Mouse (Mus musculus): ENCODE data around the gene Osbp2. TPM values are rescaled to one million over a fixed set of nuclear protein-coding genes. Genes with fewer than 3 reads are reported as not detected.

Gene Osbp2
- polyA plus RNA-seq, 1 experiment from 2014 or later: 0.32 TPM

DNA sequence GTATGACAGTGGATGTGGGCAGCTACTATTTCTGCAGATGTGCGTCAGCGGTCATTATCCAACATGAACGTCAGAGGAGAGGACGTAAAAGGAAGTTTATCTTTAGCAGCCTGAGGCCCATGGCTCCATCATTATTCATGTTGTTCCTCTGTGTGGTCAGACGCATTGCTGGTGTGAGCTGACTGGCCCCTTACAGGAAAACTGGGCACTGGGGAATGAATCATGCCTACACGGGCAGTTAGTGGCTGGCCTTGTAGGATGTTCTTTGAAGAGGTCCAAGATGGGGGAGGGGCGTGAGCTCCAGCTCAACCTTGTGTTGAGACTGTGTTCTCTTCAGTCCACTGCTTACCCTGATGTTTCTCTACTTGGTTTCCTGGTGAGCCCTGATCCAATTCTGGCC lies 109.0 kb downstream of the Osbp2 start:
- Histone ChIP-seq H3K9ac (no peak overlapping the region), H3K36me3 (no peaks in the 10 kb centered on the region), H3K4me2 (no peak overlapping the region), H3K27ac (ENCODE audit: poor library complexity, severe bottlenecking) (no peak overlapping the region), H3K4me3 (no peak overlapping the region), H3K27me3 (replicated peaks) (peaks cover 32% of the 10 kb centered on the region), H3K9me3 (replicated peaks) (no peaks in the 10 kb centered on the region), H3K4me1 (replicated peaks) (no peaks in the 10 kb centered on the region)
- 57% methylated on average over 7 of the region's 7 CpGs for WGBS
- no peak for ATAC-seq (ENCODE audit: insufficient number of reproducible peaks, low FRiP score)

DNA sequence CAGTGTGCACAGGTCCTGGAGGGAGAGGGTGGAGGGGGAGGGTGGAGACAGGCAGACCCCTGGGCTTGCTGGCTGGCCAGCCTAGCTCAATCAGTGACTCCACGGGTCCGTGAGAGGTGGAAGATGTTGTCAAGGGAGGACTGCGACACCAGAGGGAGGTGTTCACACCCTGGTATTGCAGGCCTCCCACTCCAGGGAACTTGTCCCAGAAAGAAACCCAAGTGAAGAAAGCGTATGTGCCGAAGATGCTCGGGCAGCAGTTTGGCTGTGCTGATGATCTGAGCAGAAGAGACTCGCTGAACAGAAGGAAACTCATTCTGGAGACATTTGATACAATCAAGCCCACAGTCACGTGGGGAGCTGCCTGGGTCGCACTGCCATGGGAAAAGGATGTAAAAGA lies 109.8 kb downstream of the Osbp2 start:
- no peaks in the 10 kb centered on the region for H3K4me1 ChIP-seq (replicated peaks)
- no peak overlapping the region for H3K4me2 ChIP-seq
- H3K4me3 ChIP-seq: no peak overlapping the region
- peaks cover 26% of the 10 kb centered on the region for H3K27me3 ChIP-seq (replicated peaks)
- H3K9me3 ChIP-seq (replicated peaks): no peaks in the 10 kb centered on the region
- H3K27ac ChIP-seq (ENCODE audit: poor library complexity, severe bottlenecking): no peak overlapping the region
- ATAC-seq (ENCODE audit: insufficient number of reproducible peaks, low FRiP score): no peak
- WGBS: 51% methylated on average over 9 of the region's 9 CpGs
- H3K9ac ChIP-seq: no peak overlapping the region
- H3K36me3 ChIP-seq: no peaks in the 10 kb centered on the region

DNA sequence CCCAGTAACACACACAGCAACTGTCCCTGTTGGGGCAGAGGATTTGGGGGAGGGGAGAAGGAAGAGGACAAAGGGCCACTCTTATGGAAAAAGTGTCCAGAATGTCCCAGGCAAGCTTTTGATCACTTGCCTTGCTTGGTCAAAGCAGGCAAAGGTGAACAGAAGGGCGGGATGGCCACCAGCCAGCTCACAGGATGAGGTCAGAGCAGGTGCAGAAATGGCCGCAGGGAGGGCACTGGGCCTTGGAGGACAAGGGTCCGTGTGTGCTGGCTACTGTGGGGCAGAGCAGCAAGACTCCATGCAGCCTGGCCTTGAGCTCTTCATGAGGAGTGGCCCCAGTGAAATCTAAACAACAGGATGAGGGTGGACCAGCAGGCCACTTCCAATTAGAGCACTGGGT lies 110.9 kb downstream of the Osbp2 start:
- H3K9ac ChIP-seq: no peak overlapping the region
- H3K9me3 ChIP-seq (replicated peaks): no peaks in the 10 kb centered on the region
- WGBS: 63% methylated on average over 3 of the region's 3 CpGs

GRCm38 (mm10) chr11:3749831-3750230 lies 113.9 kb downstream of the Osbp2 start:
- Histone ChIP-seq H3K27me3 (replicated peaks) (peaks cover 25% of the 10 kb centered on the region), H3K9me3 (replicated peaks) (no peaks in the 10 kb centered on the region)

More for the DNA sequence above, 110.9 kb downstream of the Osbp2 start:
- Histone ChIP-seq H3K36me3 (no peaks in the 10 kb centered on the region), H3K4me2 (no peak overlapping the region), H3K27me3 (replicated peaks) (peaks cover 22% of the 10 kb centered on the region), H3K4me1 (replicated peaks) (no peaks in the 10 kb centered on the region), H3K4me3 (no peak overlapping the region), H3K27ac (ENCODE audit: poor library complexity, severe bottlenecking) (no peak overlapping the region)
- no peak for ATAC-seq (ENCODE audit: insufficient number of reproducible peaks, low FRiP score)

GRCm38 (mm10) chr11:3742449-3742848 lies 121.3 kb downstream of the Osbp2 start:
- H3K4me2 ChIP-seq: no peak overlapping the region
- H3K4me3 ChIP-seq: no peak overlapping the region
- H3K9me3 ChIP-seq (replicated peaks): no peaks in the 10 kb centered on the region
- WGBS: 75% methylated on average over 8 of the region's 8 CpGs
- no peak for ATAC-seq (ENCODE audit: insufficient number of reproducible peaks, low FRiP score)
- H3K27me3 ChIP-seq (replicated peaks): peaks cover 20% of the 10 kb centered on the region
- no peaks in the 10 kb centered on the region for H3K4me1 ChIP-seq (replicated peaks)
- no peak overlapping the region for H3K27ac ChIP-seq (ENCODE audit: poor library complexity, severe bottlenecking)
- no peak overlapping the region for H3K9ac ChIP-seq
- no peaks in the 10 kb centered on the region for H3K36me3 ChIP-seq

More at GRCm38 (mm10) chr11:3749831-3750230, 113.9 kb downstream of the Osbp2 start:
- no peak for ATAC-seq (ENCODE audit: insufficient number of reproducible peaks, low FRiP score)
- H3K4me2 ChIP-seq: no peak overlapping the region
- no peak overlapping the region for H3K27ac ChIP-seq (ENCODE audit: poor library complexity, severe bottlenecking)
- no peak overlapping the region for H3K9ac ChIP-seq
- H3K36me3 ChIP-seq: no peaks in the 10 kb centered on the region
- no peaks in the 10 kb centered on the region for H3K4me1 ChIP-seq (replicated peaks)
- H3K4me3 ChIP-seq: no peak overlapping the region
- WGBS: 16% methylated on average over 7 of the region's 7 CpGs

- no peak overlapping the region for H3K4me3 ChIP-seq
- 77% methylated on average over 12 of the region's 12 CpGs for WGBS
- no peak for ATAC-seq (ENCODE audit: insufficient number of reproducible peaks, low FRiP score)
These were observed 122.5 kb downstream of the Osbp2 start for GRCm38 (mm10) chr11:3741183-3741582.

DNA sequence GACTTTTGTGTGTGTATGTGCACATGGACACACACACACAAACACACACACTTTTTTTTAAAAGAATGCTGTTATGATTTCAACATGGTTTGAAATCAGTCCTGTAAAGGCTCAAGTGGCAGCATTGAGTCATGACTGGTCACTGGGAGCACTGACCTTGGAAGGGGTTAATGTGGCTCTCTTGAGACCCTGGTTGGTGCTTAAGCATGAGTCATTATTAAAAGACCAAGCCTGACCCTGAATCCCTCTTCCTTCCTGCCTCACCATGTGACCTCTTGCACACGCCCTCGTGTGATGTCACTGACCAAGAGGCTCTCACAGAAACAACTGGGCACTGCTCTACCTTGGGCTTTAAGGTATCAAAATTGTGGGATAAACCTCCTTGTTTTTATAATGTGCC lies 124.9 kb downstream of the Osbp2 start:
- no peak for ATAC-seq (ENCODE audit: insufficient number of reproducible peaks, low FRiP score)
- no peaks in the 10 kb centered on the region for H3K4me1 ChIP-seq (replicated peaks)
- no peak overlapping the region for H3K4me2 ChIP-seq
- H3K27ac ChIP-seq (ENCODE audit: poor library complexity, severe bottlenecking): no peak overlapping the region
- H3K4me3 ChIP-seq: no peak overlapping the region
- no peaks in the 10 kb centered on the region for H3K36me3 ChIP-seq
- 64% methylated on average over 2 of the region's 2 CpGs for WGBS
- H3K9me3 ChIP-seq (replicated peaks): no peaks in the 10 kb centered on the region
- H3K27me3 ChIP-seq (replicated peaks): peaks cover 11% of the 10 kb centered on the region; the same call in 1 of the 2 replicates
- no peak overlapping the region for H3K9ac ChIP-seq

More at GRCm38 (mm10) chr11:3741183-3741582, 122.5 kb downstream of the Osbp2 start:
- Histone ChIP-seq H3K9ac (no peak overlapping the region), H3K9me3 (replicated peaks) (no peaks in the 10 kb centered on the region), H3K4me1 (replicated peaks) (no peaks in the 10 kb centered on the region), H3K27me3 (replicated peaks) (peaks cover 24% of the 10 kb centered on the region; the same call in 1 of the 2 replicates), H3K27ac (ENCODE audit: poor library complexity, severe bottlenecking) (no peak overlapping the region), H3K4me2 (no peak overlapping the region), H3K36me3 (no peaks in the 10 kb centered on the region)

GRCm38 (mm10) chr11:3735715-3736114 lies 128.0 kb downstream of the Osbp2 start:
- Histone ChIP-seq H3K4me1 (replicated peaks) (no peaks in the 10 kb centered on the region), H3K4me3 (no peak overlapping the region), H3K9ac (no peak overlapping the region), H3K36me3 (no peaks in the 10 kb centered on the region), H3K27me3 (replicated peaks) (0 out of 2 replicates have a peak, but pooled peaks cover 8% of the 10 kb centered on the region), H3K4me2 (no peak overlapping the region), H3K27ac (ENCODE audit: poor library complexity, severe bottlenecking) (no peak overlapping the region), H3K9me3 (replicated peaks) (no peaks in the 10 kb centered on the region)
- ATAC-seq (ENCODE audit: insufficient number of reproducible peaks, low FRiP score): no peak
- 73% methylated on average over 11 of the region's 11 CpGs for WGBS

- H3K27ac ChIP-seq (ENCODE audit: poor library complexity, severe bottlenecking): no peak overlapping the region
- H3K36me3 ChIP-seq: no peaks in the 10 kb centered on the region
- 76% methylated on average over 14 of the region's 14 CpGs for WGBS
- H3K27me3 ChIP-seq (replicated peaks): 0 out of 2 replicates have a peak, but pooled peaks cover 8% of the 10 kb centered on the region
- H3K4me1 ChIP-seq (replicated peaks): no peaks in the 10 kb centered on the region
- H3K4me3 ChIP-seq: no peak overlapping the region
- H3K4me2 ChIP-seq: no peak overlapping the region
- H3K9ac ChIP-seq: no peak overlapping the region
- no peak for ATAC-seq (ENCODE audit: insufficient number of reproducible peaks, low FRiP score)
- H3K9me3 ChIP-seq (replicated peaks): no peaks in the 10 kb centered on the region
These were observed 129.6 kb downstream of the Osbp2 start for GRCm38 (mm10) chr11:3733933-3734636.

GRCm38 (mm10) chr11:3731469-3731868 lies 132.2 kb downstream of the Osbp2 start:
- Histone ChIP-seq H3K9me3 (replicated peaks) (no peaks in the 10 kb centered on the region), H3K9ac (no peak overlapping the region), H3K4me1 (replicated peaks) (no peaks in the 10 kb centered on the region), H3K4me2 (no peak overlapping the region), H3K36me3 (no peaks in the 10 kb centered on the region), H3K27me3 (replicated peaks) (peaks cover 9% of the 10 kb centered on the region; the same call in 1 of the 2 replicates), H3K4me3 (no peak overlapping the region), H3K27ac (ENCODE audit: poor library complexity, severe bottlenecking) (no peak overlapping the region)
- WGBS: 78% methylated on average over 4 of the region's 4 CpGs
- no peak for ATAC-seq (ENCODE audit: insufficient number of reproducible peaks, low FRiP score)

GRCm38 (mm10) chr11:3727438-3728105 lies 136.1 kb downstream of the Osbp2 start:
- Histone ChIP-seq H3K4me1 (replicated peaks) (0 out of 2 replicates have a peak, but pooled peaks cover 6% of the 10 kb centered on the region), H3K4me3 (no peak overlapping the region), H3K27ac (ENCODE audit: poor library complexity, severe bottlenecking) (no peak overlapping the region), H3K9ac (no peak overlapping the region), H3K27me3 (replicated peaks) (peaks cover 16% of the 10 kb centered on the region), H3K36me3 (no peaks in the 10 kb centered on the region), H3K4me2 (no peak overlapping the region), H3K9me3 (replicated peaks) (no peaks in the 10 kb centered on the region)
- no peak for ATAC-seq (ENCODE audit: insufficient number of reproducible peaks, low FRiP score)
- 61% methylated on average over 9 of the region's 9 CpGs for whole genome bisulfite sequencing
